Mouse (Mus musculus): ENCODE results near the gene Spc25.

Spc25 gene

GRCm38 (mm10) chr2:69205791-69206351 lies at the start of gene Spc25:
Gene Spc25, minus strand, starts transcription at chr2:69206194.
- DNase-seq, result peak; percentile 94

GRCm38 (mm10) chr2:69248221-69248755 lies 42.3 kb upstream of the Spc25 start:
- no peak for DNase-seq

DNA sequence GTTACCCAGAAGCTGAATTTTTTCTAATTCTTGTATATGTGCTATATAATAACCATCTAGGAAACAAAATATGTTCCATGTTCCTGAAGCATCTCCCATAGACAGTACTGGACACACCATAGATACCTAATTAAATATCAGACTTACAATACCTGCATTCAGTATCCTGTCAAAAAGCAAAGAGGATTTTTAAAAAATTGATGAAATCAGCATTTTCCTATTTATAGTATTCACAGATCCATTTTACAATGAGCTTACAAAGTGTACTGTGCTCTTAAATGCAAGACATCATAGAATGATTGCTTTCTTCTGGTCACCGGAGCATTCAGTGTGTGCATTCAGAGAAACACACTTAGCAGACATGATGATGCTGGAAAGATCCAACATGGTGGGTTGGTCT lies 41.1 kb upstream of the Spc25 start:
- no peak for DNase-seq

- DNase-seq, result peak; percentile 44 to 63
Observed at GRCm38 (mm10) chr2:69244924-69245323, 38.9 kb upstream of the Spc25 start.

DNA sequence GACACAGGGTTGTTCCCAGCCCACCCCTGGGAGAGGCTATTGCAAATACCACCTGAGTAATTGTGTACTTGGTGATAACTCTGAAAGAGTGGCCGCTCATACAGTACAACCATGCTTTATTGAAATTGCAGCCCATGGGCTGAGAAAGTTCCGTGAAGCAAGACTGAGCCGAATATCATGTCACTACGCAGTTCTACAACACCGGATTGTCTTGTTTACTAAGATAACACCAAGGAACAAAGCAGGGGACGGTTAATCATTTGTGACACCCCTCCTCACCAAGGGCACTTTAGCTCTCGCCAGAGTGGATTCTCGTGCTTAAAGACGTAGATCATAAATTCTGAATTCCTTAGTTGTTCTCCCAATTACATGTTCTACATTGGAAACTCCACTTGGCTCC lies 33.3 kb upstream of the Spc25 start:
- no peak for DNase-seq

DNA sequence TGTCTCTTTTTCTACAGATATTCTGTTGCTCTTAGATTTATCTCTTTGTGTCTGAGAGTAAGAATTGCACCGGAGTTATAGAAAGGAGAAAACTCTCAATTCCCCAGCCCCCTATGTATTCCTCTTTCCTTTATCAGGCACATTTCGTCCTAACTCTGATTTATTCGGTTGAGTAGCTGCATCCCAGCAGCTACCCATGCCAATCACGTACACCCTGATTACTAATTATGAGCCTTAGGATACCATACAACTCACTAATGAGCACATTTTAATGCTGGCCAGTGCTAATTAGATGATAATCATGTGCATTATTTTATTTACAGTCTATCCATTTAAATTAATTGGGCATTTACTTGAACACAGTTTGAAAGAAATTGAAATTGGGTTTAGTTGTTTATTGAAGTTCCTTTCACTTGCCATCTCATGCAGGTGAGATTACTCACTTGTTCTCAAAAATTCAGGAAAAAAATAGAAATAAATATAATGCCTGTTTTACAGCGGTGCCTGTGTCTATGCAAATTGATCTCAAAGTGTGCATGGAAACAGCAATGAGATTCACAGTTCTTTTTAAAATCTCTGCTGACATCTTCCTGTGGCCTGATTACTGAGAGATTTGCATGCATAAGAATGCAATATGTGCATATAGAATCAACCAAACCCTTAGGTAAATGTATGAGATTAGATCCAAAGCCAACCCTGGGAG lies 29.1 kb upstream of the Spc25 start:
- DNase-seq, result no peak

GRCm38 (mm10) chr2:69232101-69232500 lies 26.1 kb upstream of the Spc25 start:
- DNase-seq, result no peak

DNA sequence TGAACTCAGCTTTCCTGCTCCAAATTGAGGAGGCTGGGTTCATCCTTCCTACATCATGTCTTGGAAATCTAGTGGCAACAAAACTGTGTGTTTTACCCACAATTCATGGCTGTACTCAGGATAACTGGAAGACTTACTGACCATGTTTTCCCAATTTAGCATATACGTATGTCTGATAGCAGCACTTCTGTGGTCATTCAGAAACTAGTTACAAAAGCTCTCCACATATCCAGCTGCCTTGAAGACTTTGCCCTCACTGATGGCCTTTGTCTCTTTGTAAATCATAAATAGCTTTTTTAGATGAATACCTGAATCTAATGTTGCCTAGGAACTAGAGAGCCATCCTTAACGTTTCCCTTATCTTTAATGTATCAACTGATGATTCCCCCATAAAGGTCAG lies 24.1 kb upstream of the Spc25 start:
- DNase-seq, result no peak

DNA sequence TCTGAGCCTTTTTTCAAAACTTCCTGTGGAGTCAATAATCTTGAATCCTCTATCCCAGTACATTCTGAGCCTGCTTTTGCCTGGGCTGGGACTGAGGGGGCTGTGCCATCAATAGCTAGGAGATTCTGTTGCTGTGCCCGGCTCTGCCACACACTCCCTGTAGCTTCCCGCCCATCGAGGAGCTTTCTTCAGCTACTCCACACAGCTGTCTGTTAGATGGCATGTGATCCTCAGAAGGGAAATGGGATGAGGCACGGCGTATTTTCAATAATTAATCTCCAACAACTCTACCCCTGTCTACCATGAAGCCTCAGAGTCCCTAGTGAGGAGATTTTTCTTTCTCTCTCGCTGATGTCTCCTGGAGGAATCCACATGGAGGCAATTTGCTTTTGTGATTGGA lies 22.6 kb upstream of the Spc25 start:
- DNase-seq, result no peak

GRCm38 (mm10) chr2:69226876-69227275 lies 20.9 kb upstream of the Spc25 start:
- DNase-seq, result no peak

DNA sequence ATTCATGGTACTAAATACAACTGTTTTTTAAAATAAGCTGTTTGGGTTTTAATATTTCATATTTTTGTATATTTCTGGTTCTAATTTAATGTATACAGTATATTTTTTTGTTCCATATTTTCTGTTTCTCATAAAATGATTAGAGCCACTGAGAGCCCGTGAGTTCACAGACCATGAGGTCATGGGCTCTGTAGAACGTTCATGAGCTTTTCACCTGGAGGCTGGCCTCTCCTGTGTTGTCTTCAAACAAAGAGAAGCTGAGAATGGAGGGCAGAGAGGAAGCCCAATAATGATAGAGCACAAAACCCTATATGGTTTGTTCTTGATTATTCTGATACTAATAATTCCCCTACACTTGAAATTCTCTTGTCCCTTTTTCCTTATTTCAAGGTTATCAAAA lies 18.7 kb upstream of the Spc25 start:
- no peak for DNase-seq

- DNase-seq, result peak in 1 of 2 experiments; percentile 25
Observed at GRCm38 (mm10) chr2:69222815-69223214, 16.8 kb upstream of the Spc25 start.

DNA sequence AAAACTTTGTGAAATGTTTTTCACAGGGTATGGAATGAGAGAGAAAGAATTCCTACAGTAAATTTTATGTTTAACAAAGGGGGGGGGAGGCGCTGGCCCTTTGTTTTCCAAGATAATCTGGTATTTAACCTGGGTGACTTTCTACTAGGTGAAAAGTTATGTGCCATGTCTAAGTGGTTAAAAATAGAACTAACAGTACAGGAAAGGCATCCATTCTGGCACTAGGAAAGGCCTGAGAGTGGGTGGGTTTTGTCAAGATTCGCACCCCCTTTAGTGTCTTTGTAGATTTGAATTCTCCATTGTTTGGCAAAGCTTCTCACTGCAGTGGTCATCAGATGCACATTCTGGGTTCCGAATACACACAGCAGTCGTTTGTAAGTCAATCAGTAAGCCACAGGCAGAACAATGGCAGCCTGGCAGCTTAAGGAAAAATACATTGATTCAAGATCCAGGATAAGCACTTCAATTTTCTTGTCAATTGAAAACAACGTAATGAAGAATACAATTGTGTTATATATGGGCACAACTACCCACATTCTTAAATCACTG lies 15.9 kb upstream of the Spc25 start:
- no peak for DNase-seq

DNA sequence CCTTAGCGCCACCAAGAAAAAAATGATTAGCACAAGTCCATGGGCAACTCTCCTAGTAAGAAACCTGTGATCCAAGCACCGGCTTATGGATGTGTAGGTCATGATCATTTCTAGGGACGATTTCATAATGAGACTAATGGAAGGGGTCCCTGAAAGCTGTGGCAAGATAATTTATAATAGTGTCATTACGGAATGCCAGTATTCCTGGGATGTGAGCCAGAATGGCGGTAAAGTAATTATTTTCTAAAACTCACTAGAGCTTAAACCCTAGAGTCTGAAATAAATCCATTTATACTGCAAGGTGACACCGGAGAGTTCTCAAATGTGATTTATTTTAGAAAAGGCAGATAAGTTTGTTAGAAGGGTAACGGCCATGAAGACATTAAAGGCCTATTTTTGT lies 9.2 kb upstream of the Spc25 start:
- no peak for DNase-seq

GRCm38 (mm10) chr2:69212652-69213051 lies 6.7 kb upstream of the Spc25 start:
- DNase-seq, result no peak

GRCm38 (mm10) chr2:69210773-69211172 lies 4.8 kb upstream of the Spc25 start, which contains the start of gene G6pc2:
Gene G6pc2, plus strand, starts transcription at chr2:69211073.
- DNase-seq, result no peak

- no peak for DNase-seq
Observed at GRCm38 (mm10) chr2:69209684-69210083, 3.7 kb upstream of the Spc25 start.

DNA sequence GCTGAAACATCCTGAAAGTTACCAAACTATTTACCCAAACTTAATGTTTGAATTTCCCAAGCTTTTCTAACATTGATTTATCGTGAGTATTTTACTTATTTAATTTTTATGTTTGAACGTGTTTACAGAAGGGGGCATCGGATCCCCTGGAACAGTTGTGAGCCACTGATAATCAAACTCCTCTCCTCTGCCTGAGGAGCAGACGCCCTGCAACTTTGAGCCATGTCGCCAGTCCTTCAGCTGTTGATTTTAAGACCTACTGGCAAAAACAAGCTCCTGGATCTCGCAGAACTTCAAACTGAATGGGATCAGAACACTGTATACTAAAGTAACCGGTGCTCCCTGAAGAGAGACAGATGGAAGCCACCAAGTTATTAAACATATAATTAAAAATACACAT lies 529 bp upstream of the Spc25 start:
- no peak for DNase-seq

- DNase-seq, result no peak
Observed at GRCm38 (mm10) chr2:69205185-69205584, 809 bp downstream of the Spc25 start.

DNA sequence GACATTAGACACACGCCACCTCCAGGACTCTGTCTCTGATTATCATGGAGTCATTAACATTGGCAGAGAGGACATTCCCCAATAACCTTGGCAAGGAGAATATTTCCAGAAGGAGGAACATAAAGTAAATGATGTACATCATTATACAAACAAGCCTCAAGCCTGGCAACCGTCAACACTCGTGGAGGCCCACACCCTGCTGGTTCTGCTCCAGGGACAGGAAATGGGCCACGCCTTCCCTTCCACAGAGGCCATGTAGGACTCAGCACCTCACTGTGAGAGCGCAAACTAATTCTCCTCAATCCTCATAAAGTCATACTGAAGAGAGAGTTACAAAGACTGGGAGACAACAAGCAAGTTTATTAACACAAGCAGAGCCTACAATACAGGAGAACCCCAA lies 12.4 kb downstream of the Spc25 start:
- DNase-seq, result peak; percentile 13 to 28

- no peak for DNase-seq
Observed at GRCm38 (mm10) chr2:69191059-69191458, 14.9 kb downstream of the Spc25 start.

DNA sequence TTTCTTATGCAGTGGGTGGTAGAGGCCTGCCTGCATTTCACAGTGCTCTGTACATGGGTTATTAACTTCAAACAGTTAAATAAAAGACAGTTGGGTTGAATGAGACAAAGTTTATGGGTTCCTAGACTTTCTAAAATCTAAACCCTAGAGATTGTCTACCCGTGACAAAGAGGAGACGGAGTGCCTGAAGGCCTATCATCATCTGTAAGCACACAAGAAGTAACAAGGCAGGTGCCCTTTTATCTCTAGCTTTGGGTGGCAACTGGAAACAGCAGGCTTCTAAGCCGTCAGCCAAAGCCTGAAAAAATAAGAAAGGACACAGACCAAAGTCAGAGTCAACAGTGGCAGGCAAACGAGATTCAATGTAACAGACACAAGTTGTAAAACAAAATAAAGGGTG lies 16.8 kb downstream of the Spc25 start:
- no peak for DNase-seq

DNA sequence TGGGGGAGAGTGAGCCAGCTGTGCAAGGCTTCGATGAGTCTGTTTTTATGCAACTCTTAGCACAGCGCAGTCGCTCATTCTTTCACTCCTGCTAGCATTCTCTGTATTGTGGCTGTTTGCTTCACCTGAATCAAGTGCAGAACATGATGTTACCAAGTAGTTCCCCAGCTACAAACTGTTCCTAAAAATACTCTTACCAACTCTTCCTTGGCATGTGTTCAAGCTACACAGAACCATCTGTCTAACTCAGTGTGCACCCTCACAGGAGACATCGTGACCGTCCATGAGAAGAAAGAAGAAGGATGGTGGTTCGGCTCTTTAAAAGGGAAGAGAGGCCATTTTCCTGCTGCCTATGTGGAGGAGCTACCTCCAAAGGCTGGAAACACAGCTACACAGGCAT lies 17.3 kb downstream of the Spc25 start:
- DNase-seq, result no peak

DNA sequence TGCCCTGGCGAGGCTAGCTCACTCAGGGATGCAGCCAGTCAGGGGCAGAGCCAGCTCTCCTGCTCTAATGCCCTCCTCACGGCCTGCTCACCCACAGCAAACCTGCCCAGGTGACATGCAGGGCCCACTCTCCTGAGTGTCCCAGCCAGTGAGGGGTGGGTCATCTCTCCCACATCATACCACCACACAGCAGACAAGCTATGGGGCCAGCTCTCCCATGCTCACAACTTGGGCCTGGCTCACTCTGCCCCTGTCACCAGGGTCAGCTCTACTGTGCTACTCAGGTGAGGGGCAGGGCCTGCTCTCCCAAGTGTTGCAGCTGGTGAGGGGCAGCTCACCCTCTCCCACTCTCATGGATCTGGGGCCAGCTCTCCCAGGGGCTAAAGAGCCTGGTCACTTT lies 18.0 kb downstream of the Spc25 start:
- DNase-seq, result no peak

All from lung, postnatal 4 days (tissue).